Mouse (Mus musculus) heart, embryonic 12.5 days (tissue): Measurements from ENCODE around the gene Itgam. TPM values are rescaled to one million over a fixed set of nuclear protein-coding genes. Genes with fewer than 3 reads are reported as not detected.

Experiments
- ATAC-seq: fragments of 200-750 bp; cut with Nextera tagmentation; 2 replicates; pipeline ENCODE4 v1.8.0; 2017; ENCODE audit warnings: moderate TSS enrichment, moderate library complexity; ENCODE audit not compliant: insufficient number of reproducible peaks, low FRiP score
- H3K27ac ChIP-seq: fragments of 300-500 bp; sonication (generic); 2 replicates; pipeline ENCODE4 v1.5.1; 2016; ENCODE audit warnings: mild to moderate bottlenecking, moderate library complexity; ENCODE audit not compliant: poor library complexity, severe bottlenecking
- H3K27me3 ChIP-seq: fragments of 300-500 bp; sonication (generic); replicated peaks from 2 replicates; pipeline ENCODE4 v1.6.1; 2016; ENCODE audit warnings: mild to moderate bottlenecking, moderate library complexity
- H3K36me3 ChIP-seq: fragments of 300-500 bp; sonication (generic); 2 replicates; pipeline ENCODE4 v1.6.1; 2016; ENCODE audit warnings: mild to moderate bottlenecking, moderate library complexity
- H3K4me1 ChIP-seq: fragments of 300-500 bp; sonication (generic); replicated peaks from 2 replicates; pipeline ENCODE4 v1.6.1; 2016; ENCODE audit warnings: mild to moderate bottlenecking
- H3K4me2 ChIP-seq: fragments of 300-500 bp; sonication (generic); 2 replicates; pipeline ENCODE4 v1.6.1; 2016; ENCODE audit warnings: mild to moderate bottlenecking, moderate library complexity
- H3K4me3 ChIP-seq: fragments of 300-500 bp; sonication (generic); 2 replicates; pipeline ENCODE4 v1.5.1; 2016; ENCODE audit warnings: mild to moderate bottlenecking
- H3K9ac ChIP-seq: fragments of 300-500 bp; sonication (generic); 2 replicates; pipeline ENCODE4 v1.6.1; 2016; ENCODE audit warnings: mild to moderate bottlenecking, moderate library complexity
- H3K9me3 ChIP-seq: fragments of 300-500 bp; sonication (generic); replicated peaks from 2 replicates; pipeline ENCODE4 v1.6.1; 2016; ENCODE audit warnings: mild to moderate bottlenecking, moderate library complexity
- WGBS: fragments of 180-500 bp; shearing (Covaris S2); methylation state at CpG from one replicate; pipeline ENCODE4 v1.1.7; 2016; 5-methylcytosine and 5-hydroxymethylcytosine counted together
- polyA plus RNA-seq: library from polyadenylated mRNA; unstranded; fragments of >200 nt; fragmentation: Nextera tagmentation; extraction: Ambion mirVana; gene quantifications from 2 replicates; pipeline ENCODE4 v1.2.1, GENCODE M21; 2016

Itgam gene
- polyA plus RNA-seq, 1 experiment from 2014 or later, result 0.55 TPM

DNA sequence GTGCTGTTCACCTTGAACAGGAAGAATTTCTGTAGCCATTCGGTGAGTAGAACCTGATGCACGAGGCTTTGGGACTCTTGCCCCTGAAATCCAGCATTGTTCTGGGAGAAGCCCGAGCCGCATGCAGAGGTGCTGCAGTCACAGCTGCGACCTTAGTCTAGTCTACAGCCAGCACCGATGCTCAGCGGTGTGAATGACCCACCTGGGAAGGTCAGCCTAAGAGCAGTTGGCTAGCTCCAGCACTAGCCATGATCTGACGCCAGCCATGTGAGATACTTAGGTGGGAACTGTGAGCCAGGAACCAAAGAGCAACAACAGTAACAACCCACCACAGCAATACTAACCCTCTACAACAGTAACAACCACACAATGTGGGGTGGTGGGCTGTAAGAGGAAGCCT, 4.6 kb upstream of the Itgam start:
- Histone ChIP-seq H3K9ac (no peak overlapping the region), H3K4me3 (no peak overlapping the region), H3K9me3 (no peaks in the 10 kb centered on the region), H3K27ac (no peak overlapping the region), H3K36me3 (no peaks in the 10 kb centered on the region), H3K27me3 (no peaks in the 10 kb centered on the region), H3K4me2 (no peak overlapping the region), H3K4me1 (no peaks in the 10 kb centered on the region)
- ATAC-seq, result no peak
- 71% methylated on average over 8 of the region's 8 CpGs for WGBS

GRCm38 (mm10) chr7:128058576-128058975, 3.9 kb upstream of the Itgam start:
- Histone ChIP-seq H3K4me2 (no peak overlapping the region), H3K36me3 (no peaks in the 10 kb centered on the region), H3K27me3 (no peaks in the 10 kb centered on the region), H3K9me3 (no peaks in the 10 kb centered on the region), H3K4me1 (no peaks in the 10 kb centered on the region), H3K9ac (no peak overlapping the region), H3K27ac (no peak overlapping the region), H3K4me3 (no peak overlapping the region)
- no peak for ATAC-seq
- WGBS, result 66% methylated on average over 7 of the region's 7 CpGs

DNA sequence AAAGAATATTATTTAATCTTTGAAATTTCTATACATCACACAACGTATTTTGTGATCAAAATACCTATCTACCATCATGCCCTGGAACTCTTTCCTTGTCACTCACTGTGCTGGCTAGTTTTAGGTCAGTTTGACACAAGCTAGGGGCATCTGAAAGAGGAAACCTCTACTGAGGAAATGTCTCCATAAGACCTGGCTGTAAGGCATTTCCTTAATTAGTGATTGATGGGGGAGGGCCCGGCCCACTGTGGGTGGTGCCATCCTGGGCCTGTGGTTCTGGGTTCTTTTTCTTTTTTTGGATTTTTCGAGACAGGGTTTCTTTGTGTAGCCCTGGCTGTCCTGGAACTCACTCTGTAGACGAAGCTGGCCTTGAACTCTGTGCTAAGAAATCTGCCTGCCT, 3.3 kb upstream of the Itgam start:
- no peaks in the 10 kb centered on the region for H3K4me1 ChIP-seq
- H3K9me3 ChIP-seq, result no peaks in the 10 kb centered on the region
- no peak overlapping the region for H3K27ac ChIP-seq
- H3K4me3 ChIP-seq, result no peak overlapping the region
- ATAC-seq, result no peak
- no peaks in the 10 kb centered on the region for H3K27me3 ChIP-seq
- H3K9ac ChIP-seq, result no peak overlapping the region
- no peaks in the 10 kb centered on the region for H3K36me3 ChIP-seq
- no peak overlapping the region for H3K4me2 ChIP-seq
- WGBS, result 84% methylated on average over 4 of the region's 4 CpGs

DNA sequence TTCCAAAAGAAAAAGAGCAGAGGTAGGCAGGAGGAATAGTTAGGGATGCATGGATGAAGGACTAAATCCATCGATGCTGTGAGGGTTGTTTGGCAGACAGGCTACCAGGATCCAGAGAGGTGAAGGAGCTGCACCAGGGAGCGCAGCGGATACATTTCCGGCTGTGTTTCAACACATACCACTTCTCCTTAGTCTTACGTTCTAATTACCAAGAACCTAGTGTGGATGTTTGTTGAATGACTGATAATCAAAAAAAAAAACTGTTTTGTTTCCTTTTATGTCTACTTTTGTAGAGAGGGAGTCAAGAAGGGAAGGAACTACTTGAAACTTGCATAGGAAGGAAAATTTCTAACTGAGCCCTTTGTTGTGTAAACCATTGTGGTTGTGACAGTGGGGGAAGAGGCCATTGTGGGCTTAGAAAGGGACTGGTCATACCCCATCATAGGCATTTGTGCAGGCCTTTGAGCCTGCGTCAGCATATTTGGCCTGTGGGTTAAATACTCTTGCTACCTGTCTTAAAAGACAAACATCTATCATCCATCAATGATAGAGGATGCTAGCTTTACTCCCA, 856 bp downstream of the Itgam start:
- Histone ChIP-seq H3K27me3 (no peaks in the 10 kb centered on the region), H3K27ac (no peak overlapping the region), H3K4me2 (no peak overlapping the region), H3K4me3 (no peak overlapping the region), H3K9me3 (0 out of 2 replicates have a peak, but pooled peaks cover 6% of the 10 kb centered on the region), H3K9ac (no peak overlapping the region), H3K36me3 (no peaks in the 10 kb centered on the region), H3K4me1 (no peaks in the 10 kb centered on the region)
- no peak for ATAC-seq
- 82% methylated on average over 6 of the region's 6 CpGs for WGBS

- no peak for ATAC-seq
- 70% methylated on average over 5 of the region's 5 CpGs for WGBS
- H3K27ac ChIP-seq, result no peak overlapping the region
These were observed 3.1 kb downstream of the Itgam start for GRCm38 (mm10) chr7:128065547-128065946.

DNA sequence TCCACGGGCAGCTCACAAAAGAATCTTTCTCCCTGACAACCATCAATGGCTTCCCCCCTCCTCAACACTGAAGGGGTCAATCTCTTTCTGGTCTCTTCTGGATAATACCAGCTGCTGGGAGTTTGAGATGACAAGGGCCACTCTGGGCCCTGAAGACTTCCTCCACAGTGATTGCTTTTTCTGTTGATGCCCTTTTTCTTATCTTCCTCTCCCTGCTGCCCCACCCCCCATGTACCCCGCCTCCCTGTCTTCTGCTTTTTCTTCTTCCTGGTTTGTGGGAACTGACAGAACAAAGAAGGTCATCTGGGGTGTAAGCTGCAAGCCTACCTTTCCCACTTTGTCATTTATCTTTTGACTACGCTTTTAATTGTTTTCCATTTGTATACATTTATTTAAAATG, 5.4 kb downstream of the Itgam start:
- H3K27me3 ChIP-seq, result no peaks in the 10 kb centered on the region
- H3K4me1 ChIP-seq, result no peaks in the 10 kb centered on the region
- no peaks in the 10 kb centered on the region for H3K36me3 ChIP-seq
- H3K27ac ChIP-seq, result no peak overlapping the region
- no peak overlapping the region for H3K4me2 ChIP-seq
- 0 out of 2 replicates have a peak, but pooled peaks cover 6% of the 10 kb centered on the region for H3K9me3 ChIP-seq
- ATAC-seq, result no peak
- H3K9ac ChIP-seq, result no peak overlapping the region
- WGBS, result 57% methylated on average over 3 of the region's 3 CpGs
- H3K4me3 ChIP-seq, result no peak overlapping the region

More at GRCm38 (mm10) chr7:128065547-128065946, 3.1 kb downstream of the Itgam start:
- Histone ChIP-seq H3K36me3 (no peaks in the 10 kb centered on the region), H3K4me3 (no peak overlapping the region), H3K4me2 (no peak overlapping the region), H3K4me1 (no peaks in the 10 kb centered on the region), H3K27me3 (no peaks in the 10 kb centered on the region), H3K9me3 (0 out of 2 replicates have a peak, but pooled peaks cover 6% of the 10 kb centered on the region), H3K9ac (no peak overlapping the region)

DNA sequence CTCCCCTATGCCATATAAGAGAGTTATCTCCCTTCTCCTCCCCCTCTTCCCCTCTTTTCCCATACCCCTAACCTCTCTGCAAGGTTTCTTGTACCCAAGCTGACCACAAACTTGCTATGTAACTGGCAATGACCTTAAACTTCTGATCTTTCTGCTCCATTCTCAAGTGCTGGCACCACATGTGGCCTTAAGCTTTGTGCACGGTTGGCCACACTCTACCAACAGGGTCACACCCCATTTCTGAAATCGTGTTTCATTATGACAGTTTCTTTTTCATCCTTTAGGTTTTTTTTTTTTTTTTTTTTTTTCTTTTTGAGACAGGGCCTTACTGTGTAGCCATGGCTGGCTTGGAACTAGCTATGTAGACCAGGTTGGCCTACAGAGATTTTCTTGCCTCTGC, 7.4 kb downstream of the Itgam start:
- Histone ChIP-seq H3K4me2 (no peak overlapping the region), H3K9me3 (0 out of 2 replicates have a peak, but pooled peaks cover 6% of the 10 kb centered on the region), H3K36me3 (no peaks in the 10 kb centered on the region), H3K27ac (no peak overlapping the region), H3K4me3 (no peak overlapping the region), H3K27me3 (no peaks in the 10 kb centered on the region), H3K9ac (no peak overlapping the region), H3K4me1 (no peaks in the 10 kb centered on the region)
- ATAC-seq, result no peak
- WGBS, result 68% methylated on average over 2 of the region's 2 CpGs

DNA sequence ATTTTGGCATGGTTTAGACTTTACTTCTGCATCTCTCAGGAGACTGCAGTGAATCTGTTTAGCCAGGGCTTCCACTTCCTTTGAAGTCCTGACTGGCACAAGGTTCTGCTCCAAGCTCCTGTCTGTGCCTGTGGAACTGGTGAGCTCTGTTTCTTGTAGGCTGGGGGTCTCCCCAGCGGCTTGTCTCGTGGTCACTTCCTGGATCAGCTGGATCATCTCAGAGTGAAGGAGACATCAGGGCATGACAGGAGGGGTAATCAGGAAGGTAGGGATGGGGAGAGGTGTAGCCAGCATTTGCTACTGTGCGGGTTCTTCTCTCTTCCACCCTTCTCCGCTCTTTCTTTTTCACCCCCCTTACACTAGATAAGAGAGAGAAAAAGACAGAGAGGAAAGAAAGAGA, 9.4 kb downstream of the Itgam start:
- Histone ChIP-seq H3K27ac (no peak overlapping the region), H3K4me3 (no peak overlapping the region), H3K27me3 (no peaks in the 10 kb centered on the region), H3K36me3 (no peaks in the 10 kb centered on the region), H3K4me2 (no peak overlapping the region), H3K9me3 (0 out of 2 replicates have a peak, but pooled peaks cover 2% of the 10 kb centered on the region), H3K9ac (no peak overlapping the region), H3K4me1 (no peaks in the 10 kb centered on the region)
- WGBS, result 63% methylated on average over 4 of the region's 4 CpGs
- no peak for ATAC-seq

- Histone ChIP-seq H3K9ac (no peak overlapping the region), H3K4me1 (no peaks in the 10 kb centered on the region), H3K36me3 (no peaks in the 10 kb centered on the region), H3K4me2 (no peak overlapping the region), H3K9me3 (no peaks in the 10 kb centered on the region), H3K27ac (no peak overlapping the region), H3K27me3 (0 out of 2 replicates have a peak, but pooled peaks cover 3% of the 10 kb centered on the region), H3K4me3 (no peak overlapping the region)
- 78% methylated on average over 8 of the region's 8 CpGs for WGBS
- no peak for ATAC-seq
These were observed 17.6 kb downstream of the Itgam start for GRCm38 (mm10) chr7:128080012-128080411.

DNA sequence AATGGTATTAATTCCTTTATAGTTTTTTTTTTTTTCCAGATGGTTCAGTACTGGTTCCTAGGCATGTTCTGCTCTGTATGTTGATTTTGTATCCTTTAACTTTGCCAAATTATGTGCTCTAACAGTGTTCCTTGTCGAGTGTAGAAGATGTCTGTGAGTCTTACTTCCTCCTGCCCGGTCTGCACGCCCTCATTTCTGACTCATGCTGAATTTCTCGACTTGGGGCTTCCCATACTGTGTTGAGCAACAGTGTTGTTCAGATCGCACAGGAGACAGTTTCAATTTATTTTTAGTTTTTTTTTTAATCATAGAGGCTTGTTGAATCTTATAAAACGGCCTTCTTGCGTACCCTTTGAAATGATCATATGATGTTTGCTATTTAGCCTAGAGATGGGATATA, 26.7 kb downstream of the Itgam start:
- Histone ChIP-seq H3K4me3 (no peak overlapping the region), H3K4me1 (no peaks in the 10 kb centered on the region), H3K27me3 (0 out of 2 replicates have a peak, but pooled peaks cover 3% of the 10 kb centered on the region), H3K36me3 (no peaks in the 10 kb centered on the region), H3K9me3 (no peaks in the 10 kb centered on the region), H3K4me2 (no peak overlapping the region), H3K27ac (no peak overlapping the region), H3K9ac (no peak overlapping the region)
- WGBS, result 80% methylated on average over 7 of the region's 7 CpGs
- ATAC-seq, result no peak

DNA sequence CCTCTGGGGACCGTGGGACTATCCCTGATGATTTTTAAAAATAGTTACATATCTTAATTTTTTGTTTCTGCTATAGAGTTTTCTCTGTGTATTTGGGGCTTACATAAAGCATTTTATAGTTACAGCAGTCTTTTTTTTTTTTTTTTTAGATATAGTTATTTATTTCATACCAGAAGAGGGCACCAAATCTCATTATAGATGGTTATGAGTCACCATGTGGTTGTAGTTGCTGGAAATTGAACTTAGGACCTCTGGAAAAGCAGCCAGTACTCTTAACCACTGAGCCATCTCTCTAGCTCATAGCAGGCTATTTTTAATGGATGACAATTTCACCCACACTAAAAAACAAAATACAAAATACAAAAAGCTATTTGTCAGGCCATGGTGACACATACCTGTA, 35.7 kb downstream of the Itgam start:
- Histone ChIP-seq H3K27me3 (no peaks in the 10 kb centered on the region), H3K4me2 (no peak overlapping the region)
- WGBS, result 71% methylated on average over 1 of the region's 1 CpGs

GRCm38 (mm10) chr7:128100742-128101357, 38.4 kb downstream of the Itgam start:
- Histone ChIP-seq H3K4me1 (no peaks in the 10 kb centered on the region), H3K9ac (no peak overlapping the region), H3K4me2 (no peak overlapping the region), H3K4me3 (no peak overlapping the region), H3K36me3 (no peaks in the 10 kb centered on the region), H3K27me3 (no peaks in the 10 kb centered on the region), H3K27ac (no peak overlapping the region), H3K9me3 (no peaks in the 10 kb centered on the region)
- no peak for ATAC-seq
- WGBS, result 77% methylated on average over 2 of the region's 2 CpGs

More for the DNA sequence above, 35.7 kb downstream of the Itgam start:
- no peak overlapping the region for H3K4me3 ChIP-seq
- H3K27ac ChIP-seq, result no peak overlapping the region
- no peaks in the 10 kb centered on the region for H3K36me3 ChIP-seq
- no peak for ATAC-seq
- H3K4me1 ChIP-seq, result no peaks in the 10 kb centered on the region
- no peaks in the 10 kb centered on the region for H3K9me3 ChIP-seq
- H3K9ac ChIP-seq, result no peak overlapping the region
